Mouse (Mus musculus) kidney, adult 2 months (tissue): ENCODE measurements at regions not wholly inside any gene's neighbourhood (a gene's known extent, or its start where the extent isn't known, plus 50 kb on each side); places are given as distances from the start of the nearest gene placed in this dataset.
"Not testable (repeated sequence)": the region's sequence is repeated elsewhere in the genome, so short reads cannot be mapped to it uniquely, and the experiment has no call there.

Source experiments
- DNase-seq: peaks from one replicate; pipeline ENCODE4 v3.0.0; 2021
- H3K27ac ChIP-seq: fragments of 200-500 bp; 2 replicates; pipeline ENCODE4 v1.5.1; 2012; ENCODE audit warnings: low read depth, low read length, control low read depth, inconsistent platforms; ENCODE audit not compliant: insufficient read depth
- H3K27me3 ChIP-seq: fragments of 200-500 bp; replicated peaks from 2 replicates; pipeline ENCODE4 v1.6.1; 2012; ENCODE audit warnings: mild to moderate bottlenecking, moderate library complexity, low read length, inconsistent platforms; ENCODE audit not compliant: control insufficient read depth, insufficient read depth
- H3K36me3 ChIP-seq: fragments of 200-500 bp; 2 replicates; pipeline ENCODE4 v1.6.1; 2012; ENCODE audit warnings: mild to moderate bottlenecking, moderate library complexity, low read length, inconsistent platforms; ENCODE audit not compliant: control insufficient read depth, insufficient read depth
- H3K4me1 ChIP-seq: fragments of 200-500 bp; 2 replicates; pipeline ENCODE4 v1.6.1; 2011; ENCODE audit warnings: low read length; ENCODE audit not compliant: control insufficient read depth, insufficient read depth
- H3K4me3 ChIP-seq: fragments of 200-500 bp; 2 replicates; pipeline ENCODE4 v1.5.1; 2011; ENCODE audit warnings: mild to moderate bottlenecking, low read depth, low read length, control low read depth; ENCODE audit not compliant: insufficient read depth
- CTCF ChIP-seq: fragments of 200-500 bp; conservative IDR thresholded peaks from 2 replicates; pipeline ENCODE4 v1.5.1; 2011; ENCODE audit warnings: low read depth, mild to moderate bottlenecking, control low read depth, low read length, moderate library complexity, mixed read lengths; ENCODE audit not compliant: insufficient read depth, insufficient read length
- POLR2A ChIP-seq: fragments of 200-500 bp; IDR thresholded peaks from one replicate; pipeline ENCODE4 v1.6.1; 2011; ENCODE audit warnings: low read depth, low read length, control low read depth
- WGBS: fragments of 180-500 bp; shearing (Covaris S2); methylation state at CpG from one replicate; pipeline ENCODE4 v1.1.7; 2018; 5-methylcytosine and 5-hydroxymethylcytosine counted together

GRCm38 (mm10) chr6:117688664-117689178 is 152.3 kb upstream of the Zfp637 start:
- H3K4me3 ChIP-seq: no peak overlapping the region
- H3K27ac ChIP-seq: peak overlapping the region; percentile 51

GRCm38 (mm10) chr6:117700286-117700685 is 140.7 kb upstream of the Zfp637 start:
- Histone ChIP-seq H3K27ac (no peak overlapping the region), H3K4me1 (no peaks in the 10 kb centered on the region), H3K27me3 (no peaks in the 10 kb centered on the region), H3K4me3 (no peak overlapping the region), H3K36me3 (no peaks in the 10 kb centered on the region)
- no peak for DNase-seq
- 83% methylated on average over 5 of the region's 5 CpGs for WGBS
- TF ChIP-seq POLR2A (no peak), CTCF (no peak)

More at GRCm38 (mm10) chr6:117688664-117689178, 152.3 kb upstream of the Zfp637 start:
- H3K36me3 ChIP-seq: no peaks in the 10 kb centered on the region
- no peaks in the 10 kb centered on the region for H3K4me1 ChIP-seq
- no peaks in the 10 kb centered on the region for H3K27me3 ChIP-seq
- TF ChIP-seq POLR2A: no peak
- TF ChIP-seq CTCF: no peak
- WGBS: 29% methylated on average over 8 of the region's 8 CpGs
- DNase-seq: peak; percentile 74

GRCm38 (mm10) chr6:117701547-117701946 is 139.4 kb upstream of the Zfp637 start:
- Histone ChIP-seq H3K4me1 (no peaks in the 10 kb centered on the region), H3K27me3 (no peaks in the 10 kb centered on the region), H3K36me3 (no peaks in the 10 kb centered on the region), H3K27ac (no peak overlapping the region), H3K4me3 (no peak overlapping the region)
- TF ChIP-seq CTCF: no peak
- no peak for TF ChIP-seq POLR2A
- DNase-seq: no peak
- 95% methylated on average over 5 of the region's 5 CpGs for WGBS

GRCm38 (mm10) chr6:117706006-117706405 is 135.0 kb upstream of the Zfp637 start:
- WGBS: 66% methylated on average over 2 of the region's 2 CpGs

GRCm38 (mm10) chr6:117709212-117709611 is 131.8 kb upstream of the Zfp637 start:
- no peaks in the 10 kb centered on the region for H3K4me1 ChIP-seq
- 76% methylated on average over 3 of the region's 3 CpGs for WGBS
- DNase-seq: no peak
- no peaks in the 10 kb centered on the region for H3K27me3 ChIP-seq
- no peak overlapping the region for H3K27ac ChIP-seq
- no peak for TF ChIP-seq POLR2A
- TF ChIP-seq CTCF: no peak
- no peak overlapping the region for H3K4me3 ChIP-seq
- no peaks in the 10 kb centered on the region for H3K36me3 ChIP-seq

More at GRCm38 (mm10) chr6:117706006-117706405, 135.0 kb upstream of the Zfp637 start:
- no peaks in the 10 kb centered on the region for H3K36me3 ChIP-seq
- no peak for DNase-seq
- H3K4me3 ChIP-seq: no peak overlapping the region
- TF ChIP-seq POLR2A (no peak), CTCF (no peak)
- H3K4me1 ChIP-seq: no peaks in the 10 kb centered on the region
- H3K27ac ChIP-seq: no peak overlapping the region
- no peaks in the 10 kb centered on the region for H3K27me3 ChIP-seq

GRCm38 (mm10) chr6:117715056-117715777 is 125.8 kb upstream of the Zfp637 start:
- DNase-seq: no peak
- TF ChIP-seq CTCF (no peak), POLR2A (no peak)
- Histone ChIP-seq H3K27me3 (no peaks in the 10 kb centered on the region), H3K36me3 (no peaks in the 10 kb centered on the region), H3K27ac (no peak overlapping the region), H3K4me1 (no peaks in the 10 kb centered on the region), H3K4me3 (no peak overlapping the region)
- 90% methylated on average over 6 of the region's 6 CpGs for WGBS

GRCm38 (mm10) chr6:117716422-117716821 is 124.6 kb upstream of the Zfp637 start:
- H3K4me1 ChIP-seq, H3K4me3 ChIP-seq, H3K27ac ChIP-seq, H3K27me3 ChIP-seq, DNase-seq, H3K36me3 ChIP-seq: not testable (repeated sequence)
- WGBS: 92% methylated on average over 10 of the region's 40 CpGs

GRCm38 (mm10) chr6:117752338-117752737 is 88.6 kb upstream of the Zfp637 start:
- not testable (repeated sequence) for H3K4me1 ChIP-seq, H3K4me3 ChIP-seq, H3K36me3 ChIP-seq, DNase-seq, H3K27ac ChIP-seq, H3K27me3 ChIP-seq

GRCm38 (mm10) chr6:117755682-117756081 is 85.3 kb upstream of the Zfp637 start:
- H3K27me3 ChIP-seq: not testable (repeated sequence)

More at GRCm38 (mm10) chr6:117755682-117756081, 85.3 kb upstream of the Zfp637 start:
- not testable (repeated sequence) for DNase-seq, H3K36me3 ChIP-seq, H3K4me1 ChIP-seq, H3K4me3 ChIP-seq, H3K27ac ChIP-seq
- 97% methylated on average over 2 of the region's 2 CpGs for WGBS
